Mouse (Mus musculus) thymus, adult 2 months (tissue): ENCODE data around the gene H2-M10.6.

Experiments used
- CTCF ChIP-seq: fragments of 200-500 bp; IDR thresholded peaks from 2 replicates; pipeline ENCODE4 v1.5.1; 2012; ENCODE audit warnings: mild to moderate bottlenecking, control low read depth, low read length, moderate library complexity, borderline replicate concordance; ENCODE audit not compliant: control insufficient read depth, poor library complexity, insufficient read depth; ENCODE audit errors: extremely low read depth
- POLR2A ChIP-seq: fragments of 200-500 bp; IDR thresholded peaks from 2 replicates; pipeline ENCODE4 v1.6.1; 2012; ENCODE audit warnings: mild to moderate bottlenecking, low read length, control low read depth, moderate library complexity; ENCODE audit not compliant: control insufficient read depth, poor library complexity, insufficient read depth; ENCODE audit errors: extremely low read depth

DNA sequence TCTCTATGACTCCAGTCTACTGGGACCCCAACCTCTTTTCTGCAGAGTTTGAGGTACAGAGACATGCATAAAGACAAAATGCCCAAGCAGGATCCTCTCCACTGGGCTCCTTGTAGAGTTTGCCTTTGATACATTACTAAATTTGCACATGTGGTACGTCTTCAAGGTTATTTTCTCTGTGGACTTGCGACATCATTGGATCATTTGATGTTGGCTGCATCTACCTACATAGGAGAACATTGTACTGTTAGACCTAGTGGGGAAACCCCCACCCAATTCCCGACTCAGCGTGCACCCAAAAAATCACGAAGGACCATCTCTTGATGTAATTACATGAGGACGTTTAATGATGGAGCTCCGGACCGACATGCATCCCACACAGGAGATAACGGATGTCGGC, 12.5 kb upstream of the H2-M10.6 start:
- no peak for TF ChIP-seq CTCF
- TF ChIP-seq POLR2A: no peak
